Mouse (Mus musculus) urinary bladder, postnatal 36 days (tissue): ENCODE measurements around the gene Letm1.

Experiments used
- DNase-seq, 2 experiments: peaks; one replicate each; pipeline ENCODE4 v3.0.0; 2022; ENCODE audit warnings: low spot score in 2 of 2, mixed read lengths in 1 of 2

Gene Letm1

DNA sequence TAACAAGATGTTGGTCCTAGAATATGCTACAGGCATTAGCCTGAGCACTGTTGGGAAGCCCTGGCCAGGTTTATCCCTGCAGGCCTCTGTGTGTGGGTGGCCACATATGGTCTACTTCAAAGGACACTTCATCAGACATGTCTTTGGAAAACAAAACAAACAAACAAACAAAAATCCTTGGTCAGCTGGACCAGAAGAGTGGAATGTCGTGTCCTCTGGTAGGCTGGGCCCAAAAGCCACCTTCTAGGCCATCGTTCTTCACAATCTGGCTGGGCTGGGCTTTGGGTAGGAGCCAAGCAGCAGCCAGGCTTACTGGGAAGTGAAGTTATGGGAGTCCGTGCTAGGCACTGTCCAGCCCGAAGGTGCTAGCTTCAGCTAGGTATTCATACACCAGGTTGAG is 75.5 kb downstream of the Letm1 start:
- DNase-seq, result no peak

DNA sequence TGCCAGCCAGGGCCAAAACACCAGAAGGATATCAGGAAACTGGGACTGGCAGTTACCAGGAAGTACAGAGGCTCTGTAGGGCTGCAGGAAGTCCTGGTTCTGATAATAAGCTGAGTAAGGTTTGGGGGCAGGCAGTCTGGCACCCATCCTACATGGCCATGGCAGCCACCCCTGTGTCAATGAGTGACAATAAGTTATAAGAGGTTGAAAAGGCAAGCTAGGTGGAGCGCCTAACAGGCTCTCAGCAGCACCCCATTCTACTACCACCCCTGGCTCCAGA is 76.3 kb downstream of the Letm1 start:
- DNase-seq, result no peak

DNA sequence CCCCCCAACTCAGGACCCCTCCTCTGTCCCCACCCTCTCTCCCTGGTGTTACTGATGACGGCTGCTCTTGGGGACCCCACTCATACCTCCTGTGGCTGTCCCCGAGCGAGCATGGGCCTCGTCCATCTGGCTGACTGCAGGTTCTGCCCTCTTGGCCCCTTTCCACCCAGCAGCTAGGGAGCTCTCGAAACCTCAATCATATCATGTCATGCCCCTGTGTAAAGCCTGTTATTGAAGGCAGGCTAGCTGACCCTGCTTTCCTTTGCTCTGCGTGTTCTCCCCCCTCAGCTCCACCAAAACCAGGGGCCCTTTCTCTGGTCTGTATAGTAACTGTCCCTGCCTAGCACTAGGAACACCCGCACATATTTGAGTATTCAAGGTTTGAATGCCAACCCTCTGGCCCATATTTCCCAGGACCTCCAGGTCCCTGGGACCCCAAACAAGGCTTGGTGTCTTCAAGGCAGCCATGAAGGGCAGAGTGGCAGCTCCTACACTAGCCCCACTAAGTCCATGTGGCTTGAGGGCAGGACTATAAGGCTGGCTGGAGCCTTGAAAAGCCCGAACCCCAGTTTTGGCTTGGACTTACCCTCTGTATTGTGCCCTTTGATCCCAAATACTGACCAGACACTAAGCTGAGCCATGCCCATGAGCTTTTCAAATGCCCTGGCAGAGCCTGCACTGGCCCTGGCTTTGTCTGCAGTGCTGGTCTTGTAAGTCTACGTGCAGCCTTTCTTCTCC is 76.8 kb downstream of the Letm1 start:
- no peak for DNase-seq

DNA sequence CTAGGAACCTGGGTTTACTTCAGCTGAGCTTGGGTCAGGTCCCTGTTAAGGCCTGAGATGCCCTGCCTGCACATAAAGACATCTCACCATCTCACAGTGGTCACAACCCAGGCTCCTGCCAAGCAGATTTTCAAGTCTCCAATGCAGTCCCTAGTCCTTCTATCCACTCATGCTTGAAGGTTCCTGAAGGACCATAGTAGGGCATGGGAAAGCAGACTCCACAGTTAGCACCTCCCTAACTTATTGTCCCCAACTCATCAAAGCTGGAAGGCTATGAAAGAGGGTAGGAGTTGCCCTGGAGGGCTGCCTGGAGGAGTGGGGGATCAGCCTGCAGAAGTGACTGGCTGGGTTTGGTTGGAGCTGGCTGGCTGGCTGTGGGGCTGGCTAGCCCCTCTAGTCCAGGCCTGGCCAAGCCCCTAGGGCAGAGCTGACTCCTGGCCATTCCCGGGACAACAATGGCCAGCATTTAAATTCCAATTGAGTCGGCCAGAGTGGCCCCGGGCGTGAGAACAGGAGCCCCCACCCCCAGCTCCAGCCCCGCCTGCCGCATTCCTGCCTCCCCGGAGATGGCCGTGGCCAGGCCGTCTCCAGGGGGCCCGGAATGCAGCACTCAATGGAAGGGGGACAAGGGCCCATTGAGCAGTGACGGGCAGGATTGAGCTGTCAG is 77.5 kb downstream of the Letm1 start:
- DNase-seq, result no peak

- no peak for DNase-seq
These were observed 78.6 kb downstream of the Letm1 start for GRCm38 (mm10) chr5:33703999-33704398.

- no peak for DNase-seq
These were observed 80.8 kb downstream of the Letm1 start for GRCm38 (mm10) chr5:33701832-33702231.

- DNase-seq, result no peak
These were observed 82.6 kb downstream of the Letm1 start for GRCm38 (mm10) chr5:33700010-33700409.

DNA sequence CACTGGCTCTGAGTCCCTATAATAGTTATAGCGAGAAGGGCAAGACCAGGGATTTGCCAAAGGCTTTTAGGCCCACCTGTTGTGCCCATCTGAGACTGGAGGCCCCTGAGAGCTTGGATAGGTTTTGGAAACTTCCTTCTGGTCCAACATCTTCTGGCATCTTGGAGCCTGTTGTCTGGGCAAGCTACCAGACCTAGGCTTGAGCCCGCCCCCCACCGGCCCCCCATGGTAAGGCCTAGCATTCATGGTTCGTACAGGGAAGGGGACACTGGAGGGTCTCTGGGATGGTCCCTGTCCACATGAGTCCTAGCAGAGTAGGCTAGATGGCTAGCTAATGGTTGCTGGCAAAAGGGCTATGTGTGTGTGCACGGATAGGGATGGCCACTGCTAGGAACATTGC is 83.9 kb downstream of the Letm1 start:
- DNase-seq, result no peak

DNA sequence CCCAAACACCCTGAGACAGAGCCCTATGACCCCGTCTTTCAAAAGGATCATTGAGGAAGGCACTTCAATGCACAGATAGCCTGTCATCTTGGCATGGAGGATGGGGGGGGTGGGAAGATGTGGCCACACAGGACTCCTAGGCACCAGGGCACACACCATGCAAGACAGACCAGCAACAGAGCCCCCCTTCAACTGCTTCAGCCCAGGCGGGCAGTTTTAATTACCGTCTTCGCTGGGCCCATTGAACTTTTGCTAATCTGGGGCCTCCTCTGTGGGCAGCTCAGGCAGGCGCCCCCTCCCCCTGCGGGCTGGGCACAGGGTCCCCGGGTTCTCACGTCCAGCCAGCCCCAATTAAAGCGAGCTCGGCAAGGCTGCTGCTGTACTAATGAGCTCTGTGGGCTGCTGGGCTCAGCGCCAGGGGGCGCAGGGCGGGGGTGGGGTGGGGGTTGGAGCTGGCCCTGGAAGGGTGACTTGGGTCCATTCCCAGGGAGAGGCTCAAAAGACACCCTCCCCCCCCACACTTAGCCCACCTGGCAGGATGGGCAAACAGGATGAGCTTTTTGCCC is 84.6 kb downstream of the Letm1 start:
- no peak for DNase-seq

- DNase-seq, result no peak
These were observed 85.1 kb downstream of the Letm1 start for GRCm38 (mm10) chr5:33697534-33697933.

- peak; percentile 62 to 72 for DNase-seq
These were observed 86.2 kb downstream of the Letm1 start for GRCm38 (mm10) chr5:33696430-33696829.

DNA sequence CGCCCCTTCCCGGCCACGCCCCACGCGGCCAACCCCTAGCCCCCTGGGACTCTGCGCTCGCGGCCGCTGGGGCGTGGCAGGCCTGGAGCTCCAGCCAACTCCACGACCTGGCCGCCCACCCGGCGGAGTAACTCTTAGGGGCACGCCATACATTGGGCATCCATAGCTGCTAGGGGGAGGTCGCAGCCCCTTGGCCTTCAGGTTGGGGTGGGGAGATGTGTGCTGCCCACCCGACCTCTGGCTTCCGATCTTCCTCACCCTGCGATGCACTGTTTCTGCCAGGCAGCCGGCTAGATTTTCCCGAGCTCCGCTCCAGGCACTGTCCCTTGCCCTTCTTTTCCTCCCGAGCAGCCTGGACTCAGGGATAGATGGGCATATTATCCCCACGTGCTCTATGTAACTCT is 86.9 kb downstream of the Letm1 start:
- no peak for DNase-seq

GRCm38 (mm10) chr5:33694848-33695717 is 87.5 kb downstream of the Letm1 start:
- DNase-seq, result peak; percentile 49 to 51

- DNase-seq, result no peak
These were observed 88.2 kb downstream of the Letm1 start for GRCm38 (mm10) chr5:33694461-33694847.

DNA sequence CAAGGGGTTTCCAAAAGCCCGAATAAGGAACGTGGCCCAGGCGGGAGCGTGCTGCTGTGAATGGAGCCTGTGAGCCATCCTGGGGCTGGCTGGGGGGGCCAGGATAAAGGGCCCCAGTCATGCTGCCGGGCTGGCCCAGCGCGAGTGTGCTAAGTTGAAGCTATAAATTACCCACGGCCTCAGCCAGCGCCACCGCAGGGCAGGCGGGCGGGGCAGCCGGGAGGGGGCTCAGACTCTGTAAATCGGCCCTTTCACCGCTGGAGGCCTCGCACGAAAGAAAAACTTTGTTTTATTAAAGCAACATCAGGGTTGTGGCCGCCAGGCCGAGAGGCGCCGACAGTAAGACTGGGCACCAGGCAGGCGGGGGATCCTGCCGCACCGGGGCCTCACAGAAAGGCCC is 90.2 kb downstream of the Letm1 start:
- peak in 1 of 2 experiments; percentile 66 for DNase-seq

GRCm38 (mm10) chr5:33689852-33690645 is 92.6 kb downstream of the Letm1 start:
- DNase-seq, result peak in 1 of 2 experiments; percentile 40
